Mouse (Mus musculus): ENCODE measurements around the gene Sptb.

The Sptb gene

GRCm38 (mm10) chr12:76541879-76542278 lies 168.5 kb downstream of the Sptb start:
- DNase-seq (ENCODE audit: low spot score) = no peak

GRCm38 (mm10) chr12:76541475-76541874 lies 168.9 kb downstream of the Sptb start:
- DNase-seq (ENCODE audit: low spot score) = no peak

- no peak for DNase-seq (ENCODE audit: low spot score)
These were observed 169.6 kb downstream of the Sptb start for GRCm38 (mm10) chr12:76540701-76541221.

- DNase-seq (ENCODE audit: low spot score) = no peak
These were observed 170.2 kb downstream of the Sptb start for GRCm38 (mm10) chr12:76540169-76540568.

- DNase-seq (ENCODE audit: low spot score) = no peak
These were observed 172.9 kb downstream of the Sptb start for GRCm38 (mm10) chr12:76537434-76537833.

GRCm38 (mm10) chr12:76536591-76537153 lies 173.7 kb downstream of the Sptb start:
- DNase-seq (ENCODE audit: low spot score) = no peak

GRCm38 (mm10) chr12:76535471-76535900 lies 174.9 kb downstream of the Sptb start:
- DNase-seq (ENCODE audit: low spot score) = no peak

GRCm38 (mm10) chr12:76534641-76535283 lies 175.6 kb downstream of the Sptb start:
- no peak for DNase-seq (ENCODE audit: low spot score)

GRCm38 (mm10) chr12:76534233-76534632 lies 176.1 kb downstream of the Sptb start:
- no peak for DNase-seq (ENCODE audit: low spot score)

GRCm38 (mm10) chr12:76533377-76534222 lies 176.7 kb downstream of the Sptb start:
- DNase-seq (ENCODE audit: low spot score) = no peak

- no peak for DNase-seq (ENCODE audit: low spot score)
These were observed 177.4 kb downstream of the Sptb start for GRCm38 (mm10) chr12:76532926-76533376.

- no peak for DNase-seq (ENCODE audit: low spot score)
These were observed 178.1 kb downstream of the Sptb start for GRCm38 (mm10) chr12:76531986-76532925.

GRCm38 (mm10) chr12:76530580-76531139 lies 179.7 kb downstream of the Sptb start, which contains the start of gene Plekhg3:
Gene Plekhg3 (plus strand): TSS chr12:76530891.
- no peak for DNase-seq (ENCODE audit: low spot score)

Data from MN1 (cell line).